Mouse (Mus musculus) hematopoietic stem cell, adult 5-6 weeks (primary cell): ENCODE measurements at regions not wholly inside any gene's neighbourhood (a gene's known extent, or its start where the extent isn't known, plus 50 kb on each side); places are given as distances from the start of the nearest gene placed in this dataset.

ENCODE experiments used
- ATAC-seq, 2 experiments: fragments of 125-278 bp in 1 of 2; replicated peaks in 1 of 2; 2 replicates each; pipeline ENCODE4 v1.8.0; 2016 to 2017; ENCODE audit warnings: inconsistent platforms in 2 of 2, mild to moderate bottlenecking in 2 of 2, moderate number of reproducible peaks in 2 of 2, low read depth in 1 of 2, moderate TSS enrichment in 1 of 2; ENCODE audit not compliant: low FRiP score in 2 of 2, poor library complexity in 2 of 2, severe bottlenecking in 2 of 2, insufficient read depth in 1 of 2, low TSS enrichment in 1 of 2

- no peak for ATAC-seq
These were observed 116.8 kb downstream of the Faxc start for GRCm38 (mm10) chr4:22047730-22048455.

DNA sequence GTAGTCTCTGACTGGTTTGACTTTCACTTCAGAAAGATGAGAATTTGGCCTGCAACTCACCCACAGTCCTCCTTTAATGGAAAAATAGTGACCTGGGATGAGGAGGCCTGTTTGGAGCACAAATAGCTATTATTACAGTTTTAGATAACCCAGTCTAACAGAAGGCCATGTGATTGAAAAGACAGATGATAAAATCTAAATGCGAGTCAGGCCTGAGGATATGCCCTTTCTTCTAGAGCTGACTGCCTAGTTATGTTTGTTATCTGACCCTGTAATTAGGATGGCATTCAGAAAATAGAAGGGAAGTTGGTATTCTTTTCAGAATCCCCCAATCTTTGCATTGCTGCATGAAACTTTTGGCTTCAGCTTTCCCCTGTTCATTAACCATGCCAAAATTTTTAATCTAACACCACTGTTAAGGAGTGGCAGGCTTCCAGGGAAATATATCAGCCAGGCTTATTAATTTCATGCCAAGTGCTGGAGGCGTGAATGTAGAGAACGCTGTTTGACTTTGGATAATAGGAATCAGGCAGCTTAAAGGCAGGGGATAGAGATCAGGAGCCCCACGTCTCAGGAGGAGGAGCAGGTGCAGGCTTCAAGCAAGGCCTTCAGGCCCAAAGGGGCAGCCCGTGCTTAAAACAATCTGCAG is 135.8 kb downstream of the Faxc start:
- no peak for ATAC-seq

DNA sequence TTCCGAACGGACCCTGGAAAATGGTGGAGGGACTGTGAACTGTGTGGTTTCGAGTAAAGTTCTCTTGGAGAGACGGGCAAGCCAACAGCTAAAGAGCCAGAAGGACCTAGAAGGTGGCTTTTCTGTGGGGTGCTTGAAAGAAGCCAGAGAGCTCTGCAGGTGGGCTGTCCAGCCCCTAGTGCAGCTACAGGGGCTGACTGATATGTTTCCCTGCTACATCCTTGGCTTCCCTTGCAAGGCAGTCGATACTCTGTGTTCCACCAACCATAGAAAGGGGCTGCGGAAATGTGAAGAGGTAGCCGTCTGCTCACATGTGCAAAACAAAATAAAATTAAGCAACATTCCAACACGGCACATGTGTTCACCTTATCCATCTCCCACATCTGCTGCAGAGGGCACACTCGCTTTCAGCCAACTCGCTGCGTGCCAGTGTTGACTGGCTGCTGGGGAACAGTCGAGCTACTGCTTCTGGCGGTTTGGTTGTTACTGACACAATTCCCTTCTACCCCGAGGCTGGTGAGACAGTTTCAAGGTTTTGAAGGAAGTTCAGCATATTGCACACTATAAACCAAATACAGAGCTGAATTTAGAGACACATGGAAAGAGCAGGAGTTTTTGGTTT is 136.7 kb downstream of the Faxc start:
- ATAC-seq: no peak

DNA sequence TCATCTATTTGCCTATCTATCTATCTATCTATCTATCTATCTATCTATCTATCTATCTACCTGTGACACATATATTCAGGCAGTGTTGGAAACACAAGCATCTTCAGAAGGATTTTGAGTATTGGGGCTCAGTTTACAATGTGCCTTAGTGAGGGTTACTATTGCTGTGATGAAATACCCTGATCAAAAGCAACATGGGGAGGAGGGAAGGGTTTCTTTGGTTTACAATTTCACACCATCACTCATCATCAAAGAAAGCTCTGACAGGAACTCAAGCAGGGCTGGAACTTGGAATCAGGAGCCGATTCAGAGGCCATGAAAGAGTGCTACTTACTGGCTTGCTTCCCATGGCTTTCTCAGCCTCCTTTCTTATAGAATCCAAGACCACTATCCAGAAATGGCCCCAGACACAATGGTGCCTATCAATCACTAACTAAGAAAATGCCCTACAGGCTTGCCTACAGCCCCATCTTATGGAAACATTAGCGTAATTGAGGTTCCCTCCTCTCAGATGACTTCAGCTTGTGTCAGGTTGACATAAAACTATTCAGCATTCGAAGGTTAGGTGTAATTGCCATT is 157.2 kb downstream of the Faxc start:
- ATAC-seq: no peak

GRCm38 (mm10) chr4:22089637-22090041 is 158.5 kb downstream of the Faxc start:
- no peak for ATAC-seq

- no peak for ATAC-seq
These were observed 159.4 kb downstream of the Faxc start for GRCm38 (mm10) chr4:22090536-22090935.

DNA sequence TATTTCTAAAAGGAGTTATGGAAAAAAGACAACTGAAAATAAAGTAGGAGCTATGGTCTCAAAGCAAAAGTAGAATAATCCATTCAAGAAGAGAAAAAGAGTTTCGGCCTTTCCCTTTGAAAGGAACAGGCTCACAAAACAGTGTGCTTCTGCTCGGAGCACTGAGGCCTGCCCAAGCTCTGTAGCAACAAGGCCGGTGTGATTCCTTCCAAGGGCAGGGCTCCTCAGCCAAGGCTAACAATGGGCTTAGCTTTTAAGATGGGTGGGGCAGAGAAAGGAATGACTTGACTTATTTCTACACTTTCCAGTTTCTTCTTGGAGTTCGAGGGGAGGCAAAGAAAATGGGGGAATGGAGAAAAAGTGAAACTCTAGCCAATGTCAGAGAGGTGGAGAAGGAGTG is 161.4 kb downstream of the Faxc start:
- ATAC-seq: no peak

DNA sequence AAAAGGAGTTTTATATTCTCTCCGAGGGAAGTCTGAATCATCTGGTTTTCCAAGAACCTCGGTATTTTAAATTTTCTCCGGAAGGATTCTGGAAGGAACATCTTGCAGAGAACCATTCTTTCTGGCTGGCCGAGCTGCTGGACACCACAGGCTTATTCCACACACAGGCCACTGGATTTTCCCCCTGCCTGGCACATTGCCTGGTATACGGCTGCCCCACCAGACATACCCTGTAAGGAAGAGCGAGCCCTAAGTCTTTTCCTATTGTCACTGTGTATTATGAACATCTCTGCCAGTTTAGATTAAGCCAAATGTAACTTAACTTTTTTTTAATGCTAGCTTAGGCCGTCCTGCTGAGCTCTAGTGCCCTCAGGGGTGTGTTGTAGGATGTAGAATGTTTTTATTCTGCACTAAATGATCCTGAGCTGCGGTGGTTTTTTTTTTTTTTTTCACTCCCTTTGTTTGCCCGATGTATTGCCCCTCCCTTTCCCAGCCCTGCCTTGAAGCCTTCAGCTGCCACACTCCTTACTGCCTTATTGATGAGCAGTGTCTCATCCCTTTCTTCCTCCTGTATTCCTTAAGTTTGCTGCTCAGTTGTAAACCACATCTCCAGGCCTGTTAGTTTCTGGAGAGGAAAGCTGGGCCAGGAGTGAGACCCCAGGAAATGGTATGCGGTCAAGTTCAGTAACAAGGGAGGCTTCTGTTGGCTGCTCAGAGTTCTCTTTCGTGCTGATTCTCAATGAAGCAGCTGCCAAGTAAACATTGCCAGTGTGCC is 164.3 kb downstream of the Faxc start:
- peak in 1 of 2 experiments; percentile 42; a peak in 1 of 4 replicates for ATAC-seq

DNA sequence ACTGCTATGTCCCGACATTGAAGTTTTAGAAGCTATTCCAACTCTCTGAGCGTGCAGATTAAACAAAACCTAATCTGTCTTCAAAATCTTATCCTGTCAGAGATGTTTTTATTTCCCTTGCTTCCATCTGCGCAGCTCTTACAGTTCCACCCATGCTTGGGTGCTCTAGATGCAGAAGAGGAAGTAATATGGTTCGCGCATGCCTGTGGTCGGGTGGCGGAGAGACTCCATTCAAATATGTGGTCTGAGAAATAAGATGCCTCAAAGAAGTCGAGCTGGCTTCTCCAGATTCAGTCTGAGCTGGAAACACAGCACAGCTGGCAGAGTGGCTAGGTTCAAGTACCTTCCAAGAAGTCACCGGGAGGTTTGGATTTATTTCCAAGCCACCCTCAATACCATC is 167.5 kb downstream of the Faxc start:
- peak in 1 of 2 experiments; percentile 71; a peak in 2 of 4 replicates for ATAC-seq

- no peak for ATAC-seq
These were observed 171.3 kb downstream of the Faxc start for GRCm38 (mm10) chr4:22102478-22102877.

DNA sequence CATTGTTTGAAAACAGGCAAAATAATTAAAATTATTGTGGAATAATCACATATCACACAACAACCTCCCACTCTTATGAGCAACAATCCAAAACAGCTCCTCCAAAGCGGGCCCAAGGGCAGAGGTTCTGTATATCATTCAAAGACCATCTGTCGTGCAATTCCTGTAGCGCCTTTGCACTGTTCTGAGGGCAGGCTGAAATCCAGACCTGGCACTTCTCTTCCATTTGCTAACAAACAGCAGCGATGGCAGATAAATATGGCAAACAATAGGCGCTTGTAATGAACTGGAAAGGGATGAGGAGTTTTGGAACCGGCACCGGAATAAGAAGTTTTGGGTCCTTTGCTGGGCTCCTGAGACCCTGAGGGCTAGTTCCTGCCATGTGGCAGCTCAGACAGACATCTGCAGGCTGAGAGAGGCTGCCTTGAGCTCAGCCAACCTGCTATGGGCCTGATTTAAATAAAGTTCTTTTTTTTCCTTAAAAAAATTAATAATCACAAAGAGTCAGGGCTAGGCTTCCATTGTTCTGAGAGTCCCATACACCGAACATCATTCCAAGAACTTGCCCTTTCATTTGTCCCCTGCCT is 172.0 kb downstream of the Faxc start:
- no peak for ATAC-seq

DNA sequence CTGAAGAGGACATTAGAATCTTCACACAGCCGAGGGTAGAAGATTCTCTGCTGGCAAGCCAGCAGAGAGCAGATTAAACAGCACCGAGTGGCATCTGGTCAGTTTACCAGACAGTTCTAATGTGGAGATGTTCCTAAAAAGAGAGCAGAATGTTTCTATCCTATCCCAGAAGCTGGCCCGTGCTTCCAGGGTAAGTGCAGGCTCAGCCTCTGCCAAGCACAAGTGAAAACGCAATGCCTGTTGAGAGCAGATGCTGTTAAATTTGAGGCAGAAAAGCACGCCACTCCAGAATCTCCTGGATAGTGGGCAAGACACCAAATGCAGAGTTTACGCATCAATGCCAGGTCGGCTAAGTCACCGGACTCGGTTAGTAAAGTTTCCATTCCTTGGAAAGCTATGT is 175.8 kb downstream of the Faxc start:
- no peak for ATAC-seq

DNA sequence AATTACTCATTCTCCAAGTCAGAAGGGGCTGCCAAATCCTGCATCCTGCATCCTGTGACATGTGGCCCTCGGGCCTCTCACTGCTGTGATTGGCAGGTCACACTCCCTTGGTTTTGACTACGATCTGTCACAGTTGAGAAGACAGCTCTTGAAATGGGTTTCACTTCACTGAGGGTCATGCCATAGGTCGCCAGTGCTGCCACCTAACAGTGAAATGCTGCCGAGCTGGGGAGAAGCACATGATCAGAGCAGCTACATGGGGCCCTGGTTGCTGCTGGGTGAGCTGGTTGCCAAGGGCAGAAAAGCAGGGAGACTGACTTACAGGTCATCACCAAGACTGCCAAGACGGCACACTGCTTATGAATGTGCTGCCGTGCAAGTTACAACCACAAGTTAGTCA is 178.3 kb downstream of the Faxc start:
- ATAC-seq: no peak

GRCm38 (mm10) chr4:22110400-22110799 is 179.3 kb downstream of the Faxc start:
- no peak for ATAC-seq

DNA sequence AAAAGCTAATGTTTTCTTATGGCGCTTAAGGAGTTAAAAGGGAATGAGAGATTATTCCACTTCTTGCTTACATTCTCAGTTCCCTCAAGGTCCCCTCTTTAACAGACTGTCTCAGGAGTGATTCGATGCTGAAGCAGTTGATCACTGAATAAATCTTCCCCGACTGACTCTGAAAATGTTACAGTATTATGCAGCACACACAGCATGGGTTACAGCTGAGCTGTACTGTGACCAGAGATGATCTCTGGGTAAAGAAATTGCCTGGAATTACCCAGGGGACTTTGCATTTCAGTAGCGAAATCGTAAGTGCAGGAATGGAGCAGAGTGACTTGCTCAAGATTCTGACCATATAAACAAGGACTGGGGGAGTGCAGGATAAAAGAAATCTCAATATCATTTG is 181.1 kb downstream of the Faxc start:
- no peak for ATAC-seq

- no peak for ATAC-seq
These were observed 183.3 kb downstream of the Faxc start for GRCm38 (mm10) chr4:22114451-22114850.

GRCm38 (mm10) chr4:22119877-22120276 is 188.7 kb downstream of the Faxc start:
- no peak for ATAC-seq
